Mouse (Mus musculus) thymus, postnatal 10 days (tissue): ENCODE measurements at regions not wholly inside any gene's neighbourhood (a gene's known extent, or its start where the extent isn't known, plus 50 kb on each side); places are given as distances from the start of the nearest gene placed in this dataset.
"Not testable (repeated sequence)": the region's sequence is repeated elsewhere in the genome, so short reads cannot be mapped to it uniquely, and the experiment has no call there.

Source experiments
- DNase-seq, 2 experiments: peaks; one replicate each; pipeline ENCODE4 v3.0.0; 2021; ENCODE audit warnings: low spot score in 2 of 2

DNA sequence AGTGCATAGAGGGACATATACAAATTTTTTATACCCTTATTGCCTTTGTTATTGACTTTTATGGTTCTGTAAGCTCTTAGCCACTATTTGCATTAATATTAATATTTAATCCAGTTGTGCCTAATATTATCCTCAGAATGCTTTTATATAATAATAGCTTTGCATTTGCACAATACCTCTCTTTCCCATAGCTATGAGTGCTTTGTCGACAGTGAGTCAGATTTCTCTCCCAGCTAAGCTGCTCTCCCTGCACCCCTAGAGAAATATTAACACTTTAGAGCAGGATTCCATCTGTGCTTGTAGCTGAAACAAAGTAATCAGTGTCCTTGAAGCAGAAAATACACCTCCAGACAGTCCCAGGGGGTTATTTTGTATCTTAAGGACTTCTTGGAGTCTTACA, 288.6 kb upstream of the Arglu1 start:
- DNase-seq: no peak

DNA sequence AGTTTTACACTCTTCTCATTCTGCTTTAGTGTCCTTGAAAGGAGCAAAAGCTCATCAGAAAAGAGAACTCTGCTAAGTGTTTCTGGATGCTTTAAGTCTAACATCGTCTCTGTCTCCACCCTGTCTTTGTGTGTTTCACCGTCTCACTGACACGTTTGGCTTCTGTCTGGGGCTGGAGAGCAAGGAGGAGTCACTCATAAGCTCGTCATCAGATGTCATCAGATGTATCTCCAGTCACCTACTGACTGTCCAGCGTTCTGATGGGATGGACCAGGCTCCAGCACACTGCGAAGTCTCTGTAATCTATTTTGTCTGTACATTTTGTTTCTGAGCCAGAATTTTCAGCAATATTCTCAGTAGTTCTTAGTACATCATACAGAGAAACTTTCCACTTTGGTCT, 283.4 kb upstream of the Arglu1 start:
- no peak for DNase-seq

DNA sequence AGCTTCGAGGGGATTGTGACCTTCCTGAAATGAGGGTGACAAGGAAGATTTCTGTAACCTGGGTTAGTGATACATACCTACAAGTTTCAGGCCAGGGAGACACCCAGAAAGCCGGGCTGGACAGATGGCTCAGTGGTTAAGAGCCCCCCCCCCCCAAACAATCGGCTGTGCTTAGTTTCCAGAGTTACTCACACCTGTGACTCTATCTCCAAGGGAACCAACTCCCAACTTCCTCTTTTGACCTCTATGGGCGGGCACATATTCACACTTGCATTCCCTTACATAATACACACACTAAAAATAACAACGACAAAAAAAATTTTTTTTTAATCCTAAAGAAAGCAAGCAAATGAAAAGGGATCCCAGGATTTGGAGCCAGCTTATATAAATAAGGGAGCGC, 283.0 kb upstream of the Arglu1 start:
- DNase-seq: no peak

DNA sequence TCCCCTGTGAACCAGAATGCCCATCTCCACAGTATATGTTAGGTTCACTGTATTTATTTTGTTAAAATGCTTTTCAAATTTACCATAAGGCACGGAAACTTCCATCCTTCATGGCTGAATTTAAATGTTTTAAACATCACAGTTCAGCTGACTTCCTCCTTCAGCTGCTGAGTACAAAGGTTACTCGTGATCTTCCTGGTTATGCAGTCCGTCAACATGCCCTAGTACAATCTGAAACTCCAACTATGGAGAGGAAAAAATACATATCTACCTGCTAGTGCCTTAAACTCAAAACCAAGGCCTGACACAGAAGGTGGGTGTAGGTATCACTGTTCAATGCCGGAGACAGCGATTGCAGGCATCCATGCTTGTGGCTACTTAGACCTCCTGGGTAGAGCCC, 280.5 kb upstream of the Arglu1 start:
- no peak for DNase-seq

DNA sequence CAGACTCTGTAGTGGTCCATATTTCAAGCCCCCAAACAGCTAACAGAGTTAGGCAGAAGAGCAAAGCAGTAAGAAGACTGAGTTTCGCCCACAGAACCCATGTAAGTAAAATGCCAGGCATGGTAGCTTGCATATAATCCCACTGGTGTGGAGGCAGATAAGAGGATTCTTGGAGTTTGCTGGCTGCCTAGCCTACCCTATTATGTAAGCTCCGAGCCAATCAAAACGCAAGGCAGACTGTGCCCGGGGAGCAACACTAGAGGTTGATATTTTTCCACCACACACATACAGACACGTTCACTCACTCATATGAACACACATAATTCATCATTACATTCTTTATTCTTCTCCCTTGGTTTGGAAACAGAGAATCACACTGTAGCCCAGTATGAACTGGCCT, 280.0 kb upstream of the Arglu1 start:
- DNase-seq: no peak

DNA sequence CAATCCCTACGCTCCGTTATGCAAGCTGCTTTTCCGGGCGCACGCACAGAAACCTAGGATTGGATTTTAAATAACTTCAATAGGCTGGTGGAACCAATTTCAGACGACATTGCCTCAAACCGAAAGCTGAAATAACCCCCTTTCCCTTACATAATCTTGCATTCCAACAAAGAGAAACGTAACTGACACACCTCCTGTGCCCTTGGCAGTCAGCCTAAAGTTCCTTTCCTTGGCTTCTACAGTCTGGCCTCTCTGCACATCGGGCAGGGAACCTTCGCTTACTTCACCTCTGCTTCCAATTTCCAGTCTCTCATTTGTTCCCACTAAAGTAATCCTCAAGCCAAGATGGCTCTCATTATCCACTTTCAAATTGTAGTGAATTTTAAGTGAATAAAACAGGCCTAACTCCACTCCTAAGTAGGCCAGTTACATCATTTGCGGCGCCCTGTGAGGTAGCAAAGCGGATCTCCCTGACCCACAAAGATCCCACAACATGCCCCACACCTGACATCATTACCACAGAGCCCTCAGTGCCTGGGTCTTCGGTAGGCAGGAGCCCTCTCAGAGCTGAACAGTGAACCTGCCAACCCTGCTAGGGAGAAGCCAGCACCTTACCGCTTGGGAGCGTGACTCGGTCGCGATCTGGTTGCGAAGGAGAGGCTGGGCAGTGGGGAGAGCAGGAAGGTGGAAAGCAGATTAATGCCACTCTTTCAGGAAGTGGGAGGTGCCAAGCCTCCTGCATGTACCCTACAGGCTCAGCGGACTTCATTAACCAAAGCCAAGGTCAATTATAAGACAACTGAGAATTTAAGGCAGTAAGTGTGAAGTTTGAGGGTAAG, 279.0 kb upstream of the Arglu1 start:
- peak in 1 of 2 experiments; percentile 15 for DNase-seq

DNA sequence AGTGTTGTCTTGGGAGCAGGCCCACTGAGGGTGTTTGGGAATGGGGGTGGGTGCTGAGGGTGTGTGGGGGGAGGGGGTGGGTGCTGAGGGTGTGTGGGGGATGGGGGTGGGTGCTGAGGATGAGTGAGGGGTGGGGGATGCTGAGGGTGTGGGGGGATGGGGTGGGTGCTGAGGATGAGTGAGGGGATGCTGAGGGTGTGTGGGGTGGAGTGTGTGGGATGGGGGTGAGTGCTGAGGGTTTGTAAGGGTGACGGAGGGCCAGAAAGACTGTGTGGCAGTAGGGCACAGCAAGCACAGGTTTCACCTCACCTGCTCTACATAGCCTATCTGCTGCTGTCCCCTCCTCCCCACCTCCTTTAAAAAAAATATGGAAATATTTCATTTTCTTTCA, 276.3 kb upstream of the Arglu1 start:
- no peak for DNase-seq

DNA sequence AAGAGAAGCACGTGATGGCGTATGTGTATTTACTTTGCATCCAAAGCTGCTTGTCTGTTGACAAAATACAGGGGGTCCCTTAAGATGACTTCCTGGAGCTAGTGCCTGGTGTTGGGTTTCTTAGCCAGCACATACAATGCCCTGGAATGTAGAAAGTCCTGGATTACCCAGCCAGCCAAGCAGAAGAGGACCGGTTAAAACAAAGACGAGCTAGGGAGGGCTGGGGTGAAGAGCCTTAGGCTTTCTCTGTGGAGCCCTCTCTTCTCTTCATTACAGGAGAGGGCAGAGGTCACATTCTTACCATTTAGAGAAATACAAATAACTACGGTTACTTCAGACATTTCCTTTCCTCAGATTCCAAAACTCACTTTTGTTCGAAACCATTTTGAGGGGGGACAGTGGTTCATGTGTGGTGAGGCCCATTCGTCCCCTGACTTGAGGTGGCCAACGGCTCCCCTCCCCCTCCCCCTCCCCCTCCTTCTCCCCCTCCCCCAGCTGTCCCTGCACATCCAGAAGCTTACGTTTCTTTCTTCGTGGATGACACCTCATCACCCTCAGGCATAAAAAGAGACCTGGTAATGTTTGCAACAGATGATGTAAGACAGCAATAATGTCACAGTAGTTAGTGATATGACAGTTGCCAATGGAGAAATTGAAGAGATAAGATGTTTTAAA, 275.8 kb upstream of the Arglu1 start:
- no peak for DNase-seq

DNA sequence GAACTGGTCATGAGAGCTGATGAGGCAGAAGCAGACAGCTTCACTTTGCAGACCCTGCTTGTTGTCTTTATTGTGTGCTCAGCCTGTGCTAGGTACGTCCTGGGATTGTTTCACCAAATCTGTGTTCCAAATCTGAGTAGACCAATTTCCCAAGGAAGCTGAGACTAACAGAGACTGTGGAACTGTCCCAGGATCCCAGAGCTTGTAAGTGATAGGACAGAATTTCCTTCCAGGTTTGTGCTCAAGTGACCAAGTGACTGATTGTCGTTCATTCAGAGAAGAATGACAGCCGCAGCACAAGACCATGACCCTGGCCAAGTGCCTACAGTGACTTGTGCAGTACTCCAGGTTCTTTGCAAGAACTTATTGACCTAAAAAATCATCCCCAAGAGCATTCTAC, 269.9 kb upstream of the Arglu1 start:
- no peak for DNase-seq

DNA sequence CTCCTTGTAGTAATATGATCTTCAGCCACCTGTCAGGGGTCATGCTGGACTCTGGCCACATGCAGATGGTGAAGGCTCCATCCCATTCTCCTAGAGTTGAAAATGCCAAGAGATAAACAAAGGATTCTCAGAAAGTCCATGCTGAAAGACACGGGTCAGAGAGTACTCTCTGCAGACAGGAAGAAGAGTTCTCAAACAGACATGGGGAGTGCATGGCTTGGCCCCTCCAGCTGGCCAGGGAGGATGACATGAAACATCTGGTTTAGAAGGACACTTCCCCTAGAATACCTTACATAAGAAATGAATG, 269.4 kb upstream of the Arglu1 start:
- no peak for DNase-seq

DNA sequence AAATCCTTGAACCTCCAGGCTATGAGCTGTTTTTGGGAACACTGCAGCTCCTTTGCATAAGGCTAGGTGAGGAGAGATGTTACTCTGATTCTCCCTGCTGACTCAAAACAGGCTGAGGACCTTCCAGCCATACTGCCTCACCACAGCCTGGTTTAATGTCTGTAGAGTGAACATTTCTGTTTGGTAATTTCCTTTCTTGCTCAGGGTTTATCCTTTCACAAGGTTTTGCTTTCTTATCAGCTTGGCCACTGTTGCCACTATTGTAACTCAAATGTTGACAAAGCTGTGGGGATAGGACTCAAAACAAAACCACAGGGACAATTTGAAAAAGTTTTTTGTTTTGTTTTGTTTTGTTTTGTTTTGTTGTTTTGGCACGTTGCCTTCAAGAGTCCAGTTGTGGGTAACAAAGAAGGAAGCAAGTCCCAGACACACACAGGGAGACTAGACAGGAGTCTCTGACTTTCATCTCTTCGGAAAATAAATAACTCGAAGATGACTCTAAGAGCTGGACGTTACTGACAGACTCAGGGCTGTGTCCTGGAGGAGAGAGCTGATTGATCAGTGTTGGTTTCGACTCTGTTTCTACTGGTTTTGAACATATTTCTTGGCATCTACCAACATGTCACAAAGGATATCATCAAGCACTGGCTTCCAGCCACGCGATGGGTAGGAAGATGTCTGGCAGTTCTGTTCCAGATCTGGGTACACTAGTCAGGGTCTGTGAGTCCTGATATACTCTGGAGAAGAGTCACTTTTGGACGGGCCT, 268.9 kb upstream of the Arglu1 start:
- DNase-seq: no peak

DNA sequence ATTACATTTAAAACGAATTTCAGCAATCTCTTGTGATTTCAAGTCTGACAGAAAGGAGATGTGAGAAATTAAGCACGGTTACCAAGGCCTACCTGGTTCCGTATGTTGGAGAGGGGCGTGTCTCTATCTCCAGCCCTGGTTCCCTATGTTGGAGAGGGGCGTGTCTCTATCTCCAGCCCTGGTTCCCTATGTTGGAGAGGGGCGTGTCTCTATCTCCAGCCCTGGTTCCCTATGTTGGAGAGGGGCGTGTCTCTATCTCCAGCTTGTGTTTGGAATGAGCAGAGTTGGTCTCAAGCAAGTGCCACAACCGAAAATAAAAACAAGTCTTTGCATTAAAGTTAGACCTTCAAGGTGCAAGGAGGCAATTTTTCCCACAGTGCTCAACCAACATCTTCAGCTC, 267.8 kb upstream of the Arglu1 start:
- not testable (repeated sequence) for DNase-seq

DNA sequence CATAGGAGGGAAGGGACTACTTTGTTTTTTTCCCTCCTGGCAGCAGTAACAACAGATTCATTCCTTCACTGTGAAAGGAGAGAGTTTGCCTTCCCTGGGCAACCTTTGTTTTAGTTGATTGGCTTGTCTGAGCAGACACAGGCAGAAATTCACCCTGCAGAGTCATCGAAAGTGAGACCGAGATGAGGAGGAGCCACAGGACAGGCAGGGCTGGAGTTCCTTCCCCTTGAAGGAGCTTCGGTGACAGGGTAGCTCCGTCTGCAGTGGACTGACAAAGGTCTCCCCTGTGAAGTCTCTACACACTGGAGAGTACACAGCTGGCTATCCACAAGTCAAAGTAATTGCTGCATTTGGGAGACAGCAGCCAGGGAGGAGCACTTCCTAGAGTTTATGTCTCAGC, 261.9 kb upstream of the Arglu1 start:
- DNase-seq: no peak

DNA sequence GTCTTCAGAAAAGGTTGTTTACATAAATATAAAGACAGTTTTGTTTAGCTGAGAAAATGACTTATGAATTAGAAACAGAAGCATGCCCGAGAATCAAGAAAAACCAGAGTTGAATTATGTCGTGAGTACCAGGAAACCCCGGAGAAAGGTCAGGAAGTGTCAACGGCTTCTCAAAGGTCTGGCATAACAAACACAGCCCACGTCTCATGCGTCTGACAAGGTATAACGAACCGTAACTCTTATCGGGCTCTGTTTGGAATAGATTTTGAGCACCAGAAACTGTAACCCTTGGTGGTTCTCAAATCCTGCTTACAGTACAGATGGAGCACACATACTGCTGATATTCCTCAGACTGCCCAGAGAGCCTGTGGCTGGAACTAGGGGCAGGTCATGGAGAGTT, 260.9 kb upstream of the Arglu1 start:
- no peak for DNase-seq

DNA sequence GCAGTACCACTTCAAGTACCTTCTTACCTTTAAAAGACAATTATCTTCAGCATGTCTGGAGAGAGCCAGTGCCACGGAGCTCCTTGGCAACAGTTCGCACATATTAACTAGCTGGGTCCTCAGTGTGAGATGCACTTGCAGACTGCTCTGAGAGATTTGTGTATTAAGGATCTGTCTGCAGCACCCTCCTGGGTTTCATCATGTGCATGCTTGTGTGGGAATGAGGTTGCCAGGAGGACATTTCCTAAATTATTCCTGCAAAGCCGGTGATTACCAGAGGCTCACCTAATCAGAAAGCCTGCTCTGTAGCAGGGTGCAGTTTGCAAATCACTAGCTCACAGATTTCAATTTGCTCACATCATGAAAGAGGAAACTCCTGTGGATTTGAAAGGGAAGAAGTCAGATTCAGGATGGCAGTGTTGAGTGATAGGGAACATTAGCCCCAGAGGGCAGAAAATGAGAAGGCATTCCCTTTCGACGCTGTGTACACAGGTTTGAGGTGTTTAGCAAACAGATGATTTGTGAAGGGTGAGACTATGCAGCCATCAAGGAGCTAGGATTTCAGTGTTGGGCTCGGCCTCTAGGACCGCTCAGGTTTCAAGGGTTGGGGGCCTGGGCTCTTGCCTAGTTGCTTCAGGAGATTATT, 257.3 kb upstream of the Arglu1 start:
- DNase-seq: no peak

DNA sequence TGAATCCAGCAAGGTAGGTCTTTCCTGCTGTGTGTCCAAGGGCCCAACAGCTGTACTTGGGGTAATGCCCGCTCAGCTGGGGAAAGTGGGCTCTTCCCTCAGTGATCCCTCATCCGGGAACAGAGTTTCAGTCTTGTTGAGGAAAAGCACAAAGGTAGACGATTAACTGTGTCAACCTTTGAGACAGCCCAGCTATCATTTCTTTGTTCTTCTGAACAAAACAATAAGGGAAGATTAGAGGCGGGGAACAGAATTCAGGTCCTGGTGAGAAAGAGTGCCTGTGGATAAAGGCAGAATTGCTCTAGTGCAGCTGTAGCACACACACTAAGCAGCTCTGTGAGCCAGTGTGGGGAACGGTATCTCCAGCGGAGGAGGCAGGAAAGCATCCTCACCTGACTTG, 252.7 kb upstream of the Arglu1 start:
- no peak for DNase-seq

DNA sequence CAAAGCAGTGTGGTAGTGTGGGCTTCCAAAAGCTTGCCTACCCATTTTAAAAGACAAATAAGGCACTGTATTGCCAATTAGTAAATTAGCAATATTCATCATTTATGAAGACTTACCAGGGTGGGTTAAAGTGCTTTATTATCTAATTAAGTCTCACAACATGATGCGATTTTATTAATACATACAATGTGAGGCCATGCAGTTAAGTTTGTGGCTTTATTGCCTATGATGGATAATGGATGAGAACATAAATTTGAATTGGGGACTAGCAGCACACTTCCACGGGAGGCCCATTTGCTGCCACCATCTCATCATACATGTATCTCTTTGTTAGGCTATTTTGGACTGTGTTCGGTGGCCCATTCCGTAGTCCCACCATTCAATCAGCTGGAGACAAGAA, 250.6 kb upstream of the Arglu1 start:
- no peak for DNase-seq

DNA sequence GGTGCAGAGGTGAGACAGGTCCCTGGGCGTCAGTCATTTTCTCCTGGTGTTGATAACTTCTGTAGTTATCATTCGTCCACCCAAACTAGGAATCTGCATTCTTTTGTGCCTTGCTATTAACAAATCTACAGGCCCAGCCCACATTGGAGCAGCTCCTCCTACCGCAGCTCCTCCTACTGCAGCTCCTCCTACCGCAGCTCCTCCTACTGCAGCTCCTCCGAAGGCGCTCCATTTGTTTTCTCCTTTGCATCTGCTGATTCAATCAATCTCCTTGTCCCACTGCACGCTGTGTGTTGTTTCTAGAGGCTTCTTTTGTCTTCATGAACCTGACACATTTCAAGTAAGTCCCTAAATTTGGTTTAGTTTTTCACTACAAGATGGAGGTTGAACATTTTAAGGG, 248.2 kb upstream of the Arglu1 start:
- no peak for DNase-seq

DNA sequence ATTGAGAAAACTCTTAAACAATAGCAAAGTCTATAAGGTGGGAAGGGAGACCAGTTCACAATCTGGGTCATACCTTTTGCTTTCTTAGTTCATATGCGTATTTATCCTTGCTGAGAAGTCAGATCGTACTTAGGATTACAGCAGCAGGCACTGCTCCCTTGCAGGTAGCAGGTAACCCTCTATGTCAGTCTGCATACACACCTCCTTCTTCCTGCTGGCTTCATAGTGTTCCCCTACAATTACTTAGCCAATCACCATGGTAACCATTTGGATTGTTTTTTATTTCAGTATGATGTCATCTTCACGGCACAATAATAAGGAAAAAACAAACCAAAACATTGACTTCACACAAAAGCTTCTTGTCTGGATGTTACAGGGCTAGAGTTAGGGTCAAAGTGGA, 242.1 kb upstream of the Arglu1 start:
- no peak for DNase-seq

DNA sequence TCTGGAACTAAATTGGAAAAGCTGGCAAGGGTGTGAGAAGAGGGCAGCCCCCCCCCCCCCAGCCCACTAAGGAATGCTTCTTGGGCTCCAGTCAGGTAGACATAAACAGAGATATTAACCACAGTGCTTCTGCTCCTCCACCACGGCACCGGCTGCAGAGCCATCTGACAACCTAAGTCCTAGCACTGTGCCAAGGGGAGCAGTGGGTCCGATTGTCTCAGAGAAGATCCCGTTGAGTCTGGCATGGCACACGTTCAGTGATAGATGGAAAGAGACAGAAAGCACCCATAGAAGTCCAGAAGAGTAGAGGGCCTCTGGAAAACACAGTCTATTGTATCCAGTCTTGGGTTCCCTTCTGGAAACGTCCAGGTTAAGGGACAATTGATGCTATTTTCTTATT, 241.4 kb upstream of the Arglu1 start:
- no peak for DNase-seq

DNA sequence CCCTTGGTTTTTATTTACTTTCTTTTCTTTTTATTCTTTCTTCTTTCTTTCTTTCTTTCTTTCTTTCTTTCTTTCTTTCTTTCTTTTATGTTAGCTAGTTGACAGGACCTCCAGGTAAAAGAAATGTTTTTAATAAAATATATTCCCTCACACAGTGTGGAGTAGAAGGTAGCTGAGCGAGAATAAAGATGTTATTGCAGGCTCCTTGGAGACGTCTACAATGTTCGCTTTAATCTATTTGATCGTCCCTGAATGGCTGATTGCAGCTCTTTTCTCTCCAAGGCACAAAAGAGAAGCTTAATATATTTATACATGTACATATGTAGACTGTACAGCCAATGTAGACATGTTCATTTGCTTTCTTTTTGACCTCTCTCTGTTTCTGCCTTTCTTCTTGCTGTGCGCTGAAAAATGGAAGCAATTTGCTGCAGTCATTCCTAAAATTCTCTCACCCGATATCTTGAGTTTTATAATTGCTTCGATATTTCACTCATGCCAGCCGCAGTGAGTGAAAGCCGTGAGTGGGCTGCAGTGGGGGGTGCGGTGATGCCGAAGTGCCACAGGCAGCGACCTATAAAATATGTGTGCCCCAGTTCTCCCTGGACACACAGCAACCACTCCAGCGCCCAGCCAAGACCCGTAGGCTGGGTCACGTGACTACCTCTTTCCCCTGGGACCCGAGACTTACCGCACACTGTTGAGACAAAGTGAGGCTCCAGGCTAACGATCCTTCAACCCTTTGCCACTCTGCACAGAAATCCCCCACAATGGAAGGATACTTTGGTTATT, 237.9 kb upstream of the Arglu1 start:
- no peak for DNase-seq

DNA sequence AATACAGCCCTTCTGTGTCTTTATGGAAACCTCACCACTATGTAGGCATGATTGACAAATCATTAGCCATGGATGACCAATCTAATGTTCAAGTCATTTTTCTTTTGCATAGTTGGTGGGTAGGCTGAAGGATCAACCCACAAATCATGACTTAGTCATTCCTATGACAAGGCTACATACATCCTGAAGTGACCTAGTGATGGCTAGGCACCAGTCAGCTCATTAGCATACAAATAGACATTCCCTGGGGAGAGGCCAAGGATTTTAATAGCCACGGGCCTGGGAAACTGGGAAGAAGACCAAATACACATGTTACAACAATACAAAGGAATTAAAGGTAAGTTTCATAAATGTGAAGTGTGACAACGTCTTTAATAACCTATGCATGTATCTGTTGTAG, 231.1 kb upstream of the Arglu1 start:
- DNase-seq: no peak
